Mouse (Mus musculus): ENCODE data around the gene Prkd2. TPM values are rescaled to one million over a fixed set of nuclear protein-coding genes. Genes with fewer than 3 reads are reported as not detected.

Gene Prkd2
- total RNA-seq, 2 experiments from 2014 or later, result 9.1 to 9.5 TPM

GRCm38 (mm10) chr7:16914453-16915343, 72.0 kb downstream of the Prkd2 start:
- no peak for DNase-seq
- intact Hi-C loops (cut with DNase I), result no loop called here

GRCm38 (mm10) chr7:16915461-16916340, 73.0 kb downstream of the Prkd2 start:
- intact Hi-C loops (cut with DNase I), result no loop called here
- DNase-seq, result no peak

GRCm38 (mm10) chr7:16916342-16917265, 73.9 kb downstream of the Prkd2 start:
- intact Hi-C loops (cut with DNase I), result no loop called here
- peak; percentile 29 for DNase-seq

- DNase-seq, result peak; percentile 20
- intact Hi-C loops (cut with DNase I), result no loop called here
These were observed 74.7 kb downstream of the Prkd2 start for GRCm38 (mm10) chr7:16917447-16917846.

- intact Hi-C loops (cut with DNase I), result no loop called here
- peak; percentile 88 for DNase-seq
These were observed 75.3 kb downstream of the Prkd2 start for GRCm38 (mm10) chr7:16918014-16918413.

- intact Hi-C loops (cut with DNase I), result no loop called here
- no peak for DNase-seq
These were observed 76.0 kb downstream of the Prkd2 start for GRCm38 (mm10) chr7:16918670-16919069.

- no peak for DNase-seq
- intact Hi-C loops (cut with DNase I), result no loop called here
These were observed 76.9 kb downstream of the Prkd2 start for GRCm38 (mm10) chr7:16919395-16920149.

Other genes starting within 250 kb of the Prkd2 start
- gene Arhgap35, start 227.9 kb upstream of the Prkd2 start, total RNA-seq (2021), result 100 to 1,000 TPM; 173 to 176 TPM
- not detected for gene Ceacam15, start 167.2 kb upstream of the Prkd2 start, total RNA-seq (2021)
- not detected for gene Ceacam9, start 121.0 kb upstream of the Prkd2 start, total RNA-seq (2021)
- gene Ap2s1, start 104.5 kb upstream of the Prkd2 start, total RNA-seq (2021), result 100 to 1,000 TPM; 317 TPM
- 1 to 10 TPM; 8.8 TPM for gene Slc1a5, start 61.6 kb upstream of the Prkd2 start, total RNA-seq (2021)
- 100 to 1,000 TPM; 223 to 229 TPM for gene Strn4, start 27.0 kb upstream of the Prkd2 start, total RNA-seq (2021)
- gene Fkrp, start 26.2 kb upstream of the Prkd2 start, total RNA-seq (2021), result 10 to 100 TPM; 35.8 to 38.9 TPM
- 10 to 100 TPM; 57.6 to 61.8 TPM for gene Dact3, start 32.4 kb downstream of the Prkd2 start, total RNA-seq (2021)
- 1 to 10 TPM; 1.2 to 1.7 TPM for gene Gng8, start 48.9 kb downstream of the Prkd2 start, total RNA-seq (2021)
- gene Ptgir, start 63.6 kb downstream of the Prkd2 start, total RNA-seq (2021), result not detected
- 1,000 to 10,000 TPM; 1,235 to 1,345 TPM for gene Calm3, start 81.2 kb downstream of the Prkd2 start, total RNA-seq (2021)
- gene Pnmal2, start 101.8 kb downstream of the Prkd2 start, total RNA-seq (2021), result 100 to 1,000 TPM; 169 to 194 TPM
- gene Pnmal1, start 116.8 kb downstream of the Prkd2 start, total RNA-seq (2021), result 10 to 100 TPM; 56.0 to 57.6 TPM
- gene Gm42372, start 140.2 kb downstream of the Prkd2 start, total RNA-seq (2021), result 10 to 100 TPM; 38.0 to 41.8 TPM
- 1 to 10 TPM; 3.3 to 4.3 TPM for gene Ccdc8, start 149.8 kb downstream of the Prkd2 start, total RNA-seq (2021)
- gene Ppp5c, start 185.0 kb downstream of the Prkd2 start, total RNA-seq (2021), result 100 to 1,000 TPM; 110 to 120 TPM
- gene Hif3a, start 219.5 kb downstream of the Prkd2 start, total RNA-seq (2021), result 1 to 10 TPM; 6.7 to 7.9 TPM
- 1 to 10 TPM; 5.2 to 6.8 TPM for gene Psg16, start 231.1 kb downstream of the Prkd2 start, total RNA-seq (2021)